Mouse (Mus musculus) embryonic facial prominence, embryonic 13.5 days (tissue): ENCODE results near the gene Ext2. TPM values are rescaled to one million over a fixed set of nuclear protein-coding genes. Genes with fewer than 3 reads are reported as not detected.

Experiments
- ATAC-seq: fragments of 200-750 bp; cut with Nextera tagmentation; 2 replicates; pipeline ENCODE4 v1.8.0; 2017; ENCODE audit warnings: low read depth; ENCODE audit not compliant: insufficient number of reproducible peaks, insufficient read depth, low FRiP score, low TSS enrichment
- H3K27ac ChIP-seq: fragments of 300-500 bp; sonication (generic); 2 replicates; pipeline ENCODE4 v1.5.1; 2015; ENCODE audit warnings: moderate library complexity, mild to moderate bottlenecking, inconsistent platforms
- H3K27me3 ChIP-seq: fragments of 300-500 bp; sonication (generic); 2 replicates; pipeline ENCODE4 v1.6.1; 2015; ENCODE audit warnings: mild to moderate bottlenecking, inconsistent platforms
- H3K36me3 ChIP-seq: fragments of 300-500 bp; sonication (generic); 2 replicates; pipeline ENCODE4 v1.6.1; 2015; ENCODE audit warnings: mild to moderate bottlenecking, inconsistent platforms
- H3K4me1 ChIP-seq: fragments of 300-500 bp; sonication (generic); 2 replicates; pipeline ENCODE4 v1.6.1; 2015; ENCODE audit warnings: inconsistent platforms
- H3K4me2 ChIP-seq: fragments of 300-500 bp; sonication (generic); 2 replicates; pipeline ENCODE4 v1.6.1; 2015; ENCODE audit warnings: moderate library complexity, mild to moderate bottlenecking, inconsistent platforms
- H3K4me3 ChIP-seq: fragments of 300-500 bp; sonication (generic); 2 replicates; pipeline ENCODE4 v1.5.1; 2015; ENCODE audit warnings: mild to moderate bottlenecking, inconsistent platforms
- H3K9ac ChIP-seq: fragments of 300-500 bp; sonication (generic); 2 replicates; pipeline ENCODE4 v1.6.1; 2015; ENCODE audit warnings: mild to moderate bottlenecking, inconsistent platforms
- H3K9me3 ChIP-seq: fragments of 300-500 bp; sonication (generic); 2 replicates; pipeline ENCODE4 v1.6.1; 2016; ENCODE audit warnings: inconsistent platforms
- WGBS: fragments of 180-500 bp; shearing (Covaris S2); methylation state at CpG from one replicate; pipeline ENCODE4 v1.1.7; 2015; ENCODE audit warnings: mixed read lengths; 5-methylcytosine and 5-hydroxymethylcytosine counted together
- polyA plus RNA-seq: library from polyadenylated mRNA; unstranded; fragments of >200 nt; fragmentation: Nextera tagmentation; extraction: Ambion mirVana; gene quantifications from 2 replicates; pipeline ENCODE4 v1.2.1, GENCODE M21; 2015

Ext2 gene
- polyA plus RNA-seq, 1 experiment from 2014 or later, result 103 TPM

- ATAC-seq, result no peak
- Histone ChIP-seq H3K27me3 (no peaks in the 10 kb centered on the region), H3K36me3 (peaks cover 28% of the 10 kb centered on the region), H3K9me3 (peaks cover 7% of the 10 kb centered on the region; the same call in 1 of the 2 replicates), H3K9ac (no peak overlapping the region), H3K4me3 (no peak overlapping the region), H3K4me1 (peaks cover 28% of the 10 kb centered on the region), H3K4me2 (no peak overlapping the region), H3K27ac (no peak overlapping the region)
- WGBS, result 89% methylated on average over 2 of the region's 2 CpGs
Observed at GRCm38 (mm10) chr2:93723138-93723744, 99.1 kb downstream of the Ext2 start.

- peaks cover 26% of the 10 kb centered on the region; the same call in 1 of the 2 replicates for H3K36me3 ChIP-seq
- peaks cover 7% of the 10 kb centered on the region; the same call in 1 of the 2 replicates for H3K9me3 ChIP-seq
- WGBS, result 78% methylated on average over 1 of the region's 1 CpGs
- peaks cover 34% of the 10 kb centered on the region for H3K4me1 ChIP-seq
- no peaks in the 10 kb centered on the region for H3K27me3 ChIP-seq
- H3K4me3 ChIP-seq, result no peak overlapping the region
- no peak overlapping the region for H3K4me2 ChIP-seq
- no peak for ATAC-seq
- H3K9ac ChIP-seq, result no peak overlapping the region
- H3K27ac ChIP-seq, result no peak overlapping the region
Observed at GRCm38 (mm10) chr2:93720956-93721355, 101.4 kb downstream of the Ext2 start.

- Histone ChIP-seq H3K36me3 (peaks cover 23% of the 10 kb centered on the region; the same call in 1 of the 2 replicates), H3K27ac (0 out of 2 replicates have a peak overlapping the region, but pooled peaks have one; percentile 24), H3K9me3 (peaks cover 5% of the 10 kb centered on the region; the same call in 1 of the 2 replicates), H3K4me3 (no peak overlapping the region), H3K4me2 (no peak overlapping the region), H3K9ac (peak overlapping the region; percentile 33; the same call in 1 of the 2 replicates), H3K4me1 (peaks cover 34% of the 10 kb centered on the region), H3K27me3 (no peaks in the 10 kb centered on the region)
- no peak for ATAC-seq
- WGBS, result 38% methylated on average over 9 of the region's 9 CpGs
Observed at GRCm38 (mm10) chr2:93719792-93720675, 102.3 kb downstream of the Ext2 start.

- H3K27me3 ChIP-seq, result no peaks in the 10 kb centered on the region
- no peaks in the 10 kb centered on the region for H3K9me3 ChIP-seq
- no peak overlapping the region for H3K9ac ChIP-seq
- ATAC-seq, result no peak
- no peak overlapping the region for H3K27ac ChIP-seq
- peaks cover 18% of the 10 kb centered on the region; the same call in 1 of the 2 replicates for H3K36me3 ChIP-seq
- no peak overlapping the region for H3K4me3 ChIP-seq
- H3K4me2 ChIP-seq, result no peak overlapping the region
- peaks cover 45% of the 10 kb centered on the region for H3K4me1 ChIP-seq
Observed at GRCm38 (mm10) chr2:93713267-93713666, 109.1 kb downstream of the Ext2 start.

GRCm38 (mm10) chr2:93711460-93711859 lies 110.9 kb downstream of the Ext2 start:
- H3K4me1 ChIP-seq, result peaks cover 38% of the 10 kb centered on the region
- H3K27ac ChIP-seq, result no peak overlapping the region
- H3K36me3 ChIP-seq, result peaks cover 14% of the 10 kb centered on the region; the same call in 1 of the 2 replicates
- ATAC-seq, result no peak
- no peak overlapping the region for H3K9ac ChIP-seq
- H3K9me3 ChIP-seq, result no peaks in the 10 kb centered on the region
- H3K4me2 ChIP-seq, result no peak overlapping the region
- WGBS, result 46% methylated on average over 3 of the region's 3 CpGs
- no peaks in the 10 kb centered on the region for H3K27me3 ChIP-seq
- no peak overlapping the region for H3K4me3 ChIP-seq

- no peak overlapping the region for H3K27ac ChIP-seq
- H3K4me1 ChIP-seq, result peaks cover 38% of the 10 kb centered on the region
- H3K36me3 ChIP-seq, result peaks cover 18% of the 10 kb centered on the region; the same call in 1 of the 2 replicates
- ATAC-seq, result no peak
- no peak overlapping the region for H3K9ac ChIP-seq
- WGBS, result 83% methylated on average over 3 of the region's 3 CpGs
- H3K9me3 ChIP-seq, result no peaks in the 10 kb centered on the region
- no peak overlapping the region for H3K4me3 ChIP-seq
- no peaks in the 10 kb centered on the region for H3K27me3 ChIP-seq
- H3K4me2 ChIP-seq, result no peak overlapping the region
Observed at GRCm38 (mm10) chr2:93709696-93710095, 112.7 kb downstream of the Ext2 start.

- H3K9ac ChIP-seq, result no peak overlapping the region
Observed at GRCm38 (mm10) chr2:93709241-93709640, 113.1 kb downstream of the Ext2 start.

GRCm38 (mm10) chr2:93706825-93707224 lies 115.5 kb downstream of the Ext2 start:
- H3K4me1 ChIP-seq, result peaks cover 19% of the 10 kb centered on the region
- no peak for ATAC-seq
- no peak overlapping the region for H3K4me3 ChIP-seq
- H3K9me3 ChIP-seq, result no peaks in the 10 kb centered on the region
- WGBS, result 84% methylated on average over 3 of the region's 3 CpGs
- no peaks in the 10 kb centered on the region for H3K27me3 ChIP-seq
- H3K9ac ChIP-seq, result no peak overlapping the region
- H3K4me2 ChIP-seq, result no peak overlapping the region
- H3K27ac ChIP-seq, result no peak overlapping the region
- H3K36me3 ChIP-seq, result peaks cover 41% of the 10 kb centered on the region

More at GRCm38 (mm10) chr2:93709241-93709640, 113.1 kb downstream of the Ext2 start:
- H3K27ac ChIP-seq, result no peak overlapping the region
- H3K4me2 ChIP-seq, result no peak overlapping the region
- no peak for ATAC-seq
- H3K27me3 ChIP-seq, result no peaks in the 10 kb centered on the region
- no peak overlapping the region for H3K4me3 ChIP-seq
- 97% methylated on average over 6 of the region's 6 CpGs for WGBS
- H3K4me1 ChIP-seq, result peaks cover 38% of the 10 kb centered on the region
- no peaks in the 10 kb centered on the region for H3K9me3 ChIP-seq
- peaks cover 18% of the 10 kb centered on the region for H3K36me3 ChIP-seq

GRCm38 (mm10) chr2:93706407-93706806 lies 116.0 kb downstream of the Ext2 start:
- Histone ChIP-seq H3K9me3 (no peaks in the 10 kb centered on the region), H3K4me3 (no peak overlapping the region), H3K4me2 (no peak overlapping the region), H3K27ac (no peak overlapping the region), H3K27me3 (no peaks in the 10 kb centered on the region), H3K9ac (no peak overlapping the region), H3K36me3 (peaks cover 46% of the 10 kb centered on the region), H3K4me1 (peaks cover 15% of the 10 kb centered on the region)
- ATAC-seq, result no peak
- WGBS, result 94% methylated on average over 2 of the region's 2 CpGs

GRCm38 (mm10) chr2:93704195-93704594 lies 118.2 kb downstream of the Ext2 start:
- H3K27me3 ChIP-seq, result no peaks in the 10 kb centered on the region
- 84% methylated on average over 4 of the region's 4 CpGs for WGBS
- H3K9ac ChIP-seq, result no peak overlapping the region
- H3K4me1 ChIP-seq, result no peaks in the 10 kb centered on the region
- no peak overlapping the region for H3K4me3 ChIP-seq
- H3K9me3 ChIP-seq, result no peaks in the 10 kb centered on the region
- no peak for ATAC-seq
- no peak overlapping the region for H3K4me2 ChIP-seq
- H3K27ac ChIP-seq, result no peak overlapping the region
- peaks cover 51% of the 10 kb centered on the region for H3K36me3 ChIP-seq

- H3K36me3 ChIP-seq, result peaks cover 51% of the 10 kb centered on the region
- H3K4me1 ChIP-seq, result no peaks in the 10 kb centered on the region
- WGBS, result 85% methylated on average over 19 of the region's 19 CpGs
- no peaks in the 10 kb centered on the region for H3K9me3 ChIP-seq
- H3K4me3 ChIP-seq, result no peak overlapping the region
- no peak for ATAC-seq
- H3K27me3 ChIP-seq, result no peaks in the 10 kb centered on the region
- H3K27ac ChIP-seq, result no peak overlapping the region
- H3K9ac ChIP-seq, result no peak overlapping the region
- H3K4me2 ChIP-seq, result no peak overlapping the region
Observed at GRCm38 (mm10) chr2:93702936-93703926, 119.1 kb downstream of the Ext2 start.
